Mouse (Mus musculus) cerebellum, adult 2 months (tissue): ENCODE measurements around the gene E130308A19Rik.

Source experiments
- CTCF ChIP-seq: fragments of 200-500 bp; IDR thresholded peaks from 2 replicates; pipeline ENCODE4 v1.5.1; 2011; ENCODE audit warnings: low read depth, mild to moderate bottlenecking, control low read depth, low read length, moderate library complexity, borderline replicate concordance; ENCODE audit not compliant: insufficient read depth
- POLR2A ChIP-seq: fragments of 200-500 bp; IDR thresholded peaks from 2 replicates; pipeline ENCODE4 v1.6.1; 2011; ENCODE audit warnings: low read length, control low read depth, borderline replicate concordance; ENCODE audit not compliant: insufficient read depth

- TF ChIP-seq POLR2A (no peak), CTCF (no peak)
Measured at GRCm38 (mm10) chr4:59780568-59780967, 154.6 kb downstream of the E130308A19Rik start.
